Mouse (Mus musculus) stomach, embryonic 14.5 days (tissue): ENCODE data around the gene Gstm3. TPM values are rescaled to one million over a fixed set of nuclear protein-coding genes. Genes with fewer than 3 reads are reported as not detected.
A peak's percentile ranks its signal among the peaks of the same experiment; 100 is the strongest.

Experiments used
- ATAC-seq: fragments of 200-750 bp; cut with Nextera tagmentation; 2 replicates; pipeline ENCODE4 v1.8.0; 2017; ENCODE audit warnings: low read depth, moderate TSS enrichment; ENCODE audit not compliant: insufficient number of reproducible peaks, insufficient read depth, low FRiP score
- H3K27ac ChIP-seq: fragments of 300-500 bp; sonication (generic); 2 replicates; pipeline ENCODE4 v1.5.1; 2014; ENCODE audit warnings: mild to moderate bottlenecking, low read length, moderate library complexity, mixed read lengths
- H3K27me3 ChIP-seq: fragments of 300-500 bp; sonication (generic); 2 replicates; pipeline ENCODE4 v1.6.1; 2014; ENCODE audit warnings: low read length, control low read depth, mixed read lengths; ENCODE audit not compliant: control insufficient read depth, insufficient read depth
- H3K36me3 ChIP-seq: fragments of 300-500 bp; sonication (generic); 2 replicates; pipeline ENCODE4 v1.6.1; 2014; ENCODE audit warnings: mild to moderate bottlenecking, control low read depth, low read length, moderate library complexity, mixed read lengths; ENCODE audit not compliant: control insufficient read depth, insufficient read depth
- H3K4me1 ChIP-seq: fragments of 300-500 bp; sonication (generic); 2 replicates; pipeline ENCODE4 v1.6.1; 2014; ENCODE audit warnings: low read length, control low read depth, mixed read lengths; ENCODE audit not compliant: control insufficient read depth, insufficient read depth
- H3K4me2 ChIP-seq: fragments of 300-500 bp; sonication (generic); replicated peaks from 2 replicates; pipeline ENCODE4 v1.6.1; 2014; ENCODE audit warnings: low read depth, low read length, control low read depth
- H3K4me3 ChIP-seq: fragments of 300-500 bp; sonication (generic); 2 replicates; pipeline ENCODE4 v1.5.1; 2014; ENCODE audit warnings: low read depth, low read length, control low read depth
- H3K9ac ChIP-seq: fragments of 300-500 bp; sonication (generic); replicated peaks from 2 replicates; pipeline ENCODE4 v1.6.1; 2014; ENCODE audit warnings: low read depth, mild to moderate bottlenecking, control low read depth, low read length, moderate library complexity, mixed read lengths
- H3K9me3 ChIP-seq: fragments of 300-500 bp; sonication (generic); 2 replicates; pipeline ENCODE4 v1.6.1; 2016; ENCODE audit warnings: low read depth, low read length, control low read depth; ENCODE audit not compliant: control insufficient read depth
- whole genome bisulfite sequencing: fragments of 180-500 bp; shearing (Covaris S2); extraction: QIAGEN DNeasy Blood & Tissue Kit; methylation state at CpG from one replicate; pipeline ENCODE4 v1.1.7; 2014; 5-methylcytosine and 5-hydroxymethylcytosine counted together
- polyA plus RNA-seq: library from polyadenylated mRNA; unstranded; fragments of >200 nt; fragmentation: Nextera tagmentation; extraction: Ambion mirVana; gene quantifications from 2 replicates; pipeline ENCODE4 v1.2.1, GENCODE M21; 2014

The Gstm3 gene
- polyA plus RNA-seq, 1 experiment from 2014 or later = 27.4 TPM

GRCm38 (mm10) chr3:107931670-107932069 lies 37.4 kb downstream of the Gstm3 start, which contains the start of gene Gstm7:
Gene Gstm7 (minus strand): TSS chr3:107931817.
- Histone ChIP-seq H3K36me3 (no peaks in the 10 kb centered on the region), H3K27ac (peak within 1 kb of the TSS; percentile 66; the same call in 1 of the 2 replicates), H3K27me3 (no peaks in the 10 kb centered on the region), H3K4me3 (peak within 1 kb of the TSS; percentile 17), H3K9ac (no peak within 1 kb of the TSS), H3K4me2 (peak within 1 kb of the TSS; percentile 36), H3K9me3 (no peaks in the 10 kb centered on the region), H3K4me1 (no peaks in the 10 kb centered on the region)
- peak; percentile 96 for ATAC-seq
- 4% methylated on average over 10 of the region's 10 CpGs for WGBS

GRCm38 (mm10) chr3:107931134-107931533 lies 37.9 kb downstream of the Gstm3 start:
- Histone ChIP-seq H3K9me3 (no peaks in the 10 kb centered on the region), H3K36me3 (no peaks in the 10 kb centered on the region), H3K27me3 (no peaks in the 10 kb centered on the region), H3K9ac (no peak overlapping the region), H3K4me3 (peak overlapping the region; percentile 17), H3K27ac (peak overlapping the region; percentile 66; the same call in 1 of the 2 replicates), H3K4me1 (no peaks in the 10 kb centered on the region), H3K4me2 (peak overlapping the region; percentile 36)
- no peak for ATAC-seq
- WGBS = 71% methylated on average over 2 of the region's 2 CpGs

GRCm38 (mm10) chr3:107929731-107930130 lies 39.4 kb downstream of the Gstm3 start:
- Histone ChIP-seq H3K36me3 (no peaks in the 10 kb centered on the region), H3K4me3 (no peak overlapping the region), H3K4me2 (no peak overlapping the region), H3K27me3 (no peaks in the 10 kb centered on the region), H3K27ac (no peak overlapping the region), H3K4me1 (no peaks in the 10 kb centered on the region), H3K9me3 (no peaks in the 10 kb centered on the region), H3K9ac (no peak overlapping the region)
- WGBS = 83% methylated on average over 4 of the region's 4 CpGs
- ATAC-seq = no peak

DNA sequence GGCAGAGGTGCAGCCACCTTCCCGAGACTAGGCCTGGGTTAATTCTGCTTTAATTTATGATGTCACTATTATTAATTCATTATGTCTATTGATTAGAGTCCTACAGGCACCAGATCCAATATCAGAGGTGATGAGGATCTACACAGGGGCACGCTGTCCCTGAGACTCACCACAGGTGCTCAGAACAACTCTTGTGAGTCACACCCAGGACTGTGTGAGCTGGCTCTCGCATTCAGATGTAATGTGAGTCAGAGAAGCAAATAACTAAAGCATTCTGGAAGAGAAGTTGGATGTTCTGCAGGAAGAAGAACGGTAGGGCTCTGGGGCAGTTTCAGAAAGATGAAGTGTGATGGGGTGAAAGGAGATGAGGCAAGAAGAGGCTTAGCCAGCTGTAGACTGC lies 39.8 kb downstream of the Gstm3 start:
- H3K36me3 ChIP-seq = no peaks in the 10 kb centered on the region
- no peak for ATAC-seq
- WGBS = 76% methylated on average over 4 of the region's 4 CpGs

DNA sequence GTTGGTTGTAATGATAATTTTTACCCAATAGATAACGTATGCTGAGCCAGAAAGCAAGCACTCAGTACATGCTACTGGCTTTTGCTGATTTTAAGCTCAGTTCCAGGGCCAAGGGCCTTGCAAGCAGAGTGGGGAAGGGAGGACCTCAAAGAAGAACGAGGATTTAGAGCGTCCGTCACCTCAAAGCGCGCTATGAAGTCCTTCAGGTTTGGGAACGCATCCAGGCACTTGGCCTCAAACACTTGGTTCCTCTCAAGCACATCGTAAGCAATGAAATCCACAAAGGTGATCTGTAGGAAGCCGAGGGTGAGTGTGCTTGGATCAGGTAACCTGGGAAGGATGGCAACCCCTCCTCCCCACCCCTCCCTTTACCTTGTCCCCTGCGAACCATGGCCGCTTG lies 40.4 kb downstream of the Gstm3 start:
- H3K4me1 ChIP-seq = no peaks in the 10 kb centered on the region
- H3K36me3 ChIP-seq = no peaks in the 10 kb centered on the region
- WGBS = 80% methylated on average over 11 of the region's 11 CpGs
- H3K9me3 ChIP-seq = no peaks in the 10 kb centered on the region
- H3K4me3 ChIP-seq = no peak overlapping the region
- H3K9ac ChIP-seq = no peak overlapping the region
- no peak overlapping the region for H3K4me2 ChIP-seq
- no peak for ATAC-seq
- no peaks in the 10 kb centered on the region for H3K27me3 ChIP-seq
- no peak overlapping the region for H3K27ac ChIP-seq

More for the DNA sequence above, 39.8 kb downstream of the Gstm3 start:
- H3K4me1 ChIP-seq = no peaks in the 10 kb centered on the region
- no peak overlapping the region for H3K4me2 ChIP-seq
- H3K27ac ChIP-seq = no peak overlapping the region
- H3K4me3 ChIP-seq = no peak overlapping the region
- no peaks in the 10 kb centered on the region for H3K9me3 ChIP-seq
- no peak overlapping the region for H3K9ac ChIP-seq
- H3K27me3 ChIP-seq = no peaks in the 10 kb centered on the region

- H3K27me3 ChIP-seq = no peaks in the 10 kb centered on the region
- ATAC-seq = no peak
- H3K4me3 ChIP-seq = no peak overlapping the region
- H3K4me2 ChIP-seq = no peak overlapping the region
- H3K36me3 ChIP-seq = no peaks in the 10 kb centered on the region
- H3K27ac ChIP-seq = no peak overlapping the region
- no peaks in the 10 kb centered on the region for H3K9me3 ChIP-seq
- no peak overlapping the region for H3K9ac ChIP-seq
- no peaks in the 10 kb centered on the region for H3K4me1 ChIP-seq
- 84% methylated on average over 3 of the region's 3 CpGs for WGBS
These were observed 41.2 kb downstream of the Gstm3 start for GRCm38 (mm10) chr3:107927841-107928240.

GRCm38 (mm10) chr3:107925335-107925734 lies 43.7 kb downstream of the Gstm3 start:
- no peaks in the 10 kb centered on the region for H3K4me1 ChIP-seq
- H3K9ac ChIP-seq = no peak overlapping the region
- no peaks in the 10 kb centered on the region for H3K36me3 ChIP-seq
- no peak overlapping the region for H3K4me3 ChIP-seq
- WGBS = 93% methylated on average over 3 of the region's 3 CpGs
- no peak overlapping the region for H3K27ac ChIP-seq
- no peak overlapping the region for H3K4me2 ChIP-seq
- no peaks in the 10 kb centered on the region for H3K27me3 ChIP-seq
- no peak for ATAC-seq
- H3K9me3 ChIP-seq = no peaks in the 10 kb centered on the region

- Histone ChIP-seq H3K4me3 (no peak overlapping the region), H3K9me3 (no peaks in the 10 kb centered on the region), H3K4me2 (no peak overlapping the region), H3K27ac (no peak overlapping the region), H3K36me3 (no peaks in the 10 kb centered on the region), H3K27me3 (no peaks in the 10 kb centered on the region), H3K9ac (no peak overlapping the region), H3K4me1 (no peaks in the 10 kb centered on the region)
- WGBS = 90% methylated on average over 5 of the region's 5 CpGs
- ATAC-seq = no peak
These were observed 48.7 kb downstream of the Gstm3 start for GRCm38 (mm10) chr3:107920348-107920747.

DNA sequence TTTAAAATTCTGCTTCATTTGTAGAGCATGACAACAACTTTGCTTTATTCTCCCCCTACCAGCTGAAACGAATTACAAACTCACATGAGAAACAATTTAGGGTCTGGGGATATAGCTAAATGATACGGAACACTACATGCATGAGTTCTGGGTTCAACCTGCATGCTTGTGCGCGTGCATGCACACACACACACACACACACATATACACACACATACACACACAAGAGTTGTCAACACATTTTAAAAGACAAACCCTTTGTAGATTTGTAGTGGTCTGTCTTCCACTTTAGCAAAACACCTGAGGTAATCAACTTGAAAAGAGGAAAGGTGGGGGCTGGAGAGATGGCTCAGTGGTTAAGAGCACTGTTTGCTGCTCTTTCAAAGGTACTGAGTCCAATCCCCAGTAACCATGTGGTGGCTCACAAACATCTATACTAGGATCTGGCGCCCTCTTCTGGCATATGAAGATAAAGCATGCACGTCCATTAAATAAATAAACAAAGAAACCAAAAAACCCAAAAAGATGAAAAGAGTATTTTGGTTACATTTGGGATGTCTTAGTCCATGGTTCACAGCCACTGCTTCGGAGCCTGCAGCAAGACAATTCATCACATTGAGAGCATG lies 51.2 kb downstream of the Gstm3 start:
- Histone ChIP-seq H3K9ac (no peak overlapping the region), H3K27me3 (no peaks in the 10 kb centered on the region), H3K27ac (no peak overlapping the region), H3K4me2 (no peak overlapping the region), H3K4me1 (no peaks in the 10 kb centered on the region), H3K9me3 (no peaks in the 10 kb centered on the region), H3K4me3 (no peak overlapping the region), H3K36me3 (no peaks in the 10 kb centered on the region)
- WGBS = 60% methylated on average over 7 of the region's 7 CpGs
- ATAC-seq = no peak
